Mouse (Mus musculus) heart, postnatal 10 days (tissue): ENCODE measurements around the gene Lekr1. TPM values are rescaled to one million over a fixed set of nuclear protein-coding genes. Genes with fewer than 3 reads are reported as not detected.

Experiments used
- DNase-seq, 2 experiments: peaks; one replicate each; pipeline ENCODE4 v3.0.0; 2021
- intact Hi-C: fragments of 180-260 bp; cut with DNase I; formaldehyde crosslinking; loops from one replicate; pipeline ENCODE4 v1.15.1; 2025
- total RNA-seq, 2 experiments: library from RNA; stranded (reverse); gene quantifications; 2 replicates each; pipeline ENCODE4 v1.2.3; 2021

Lekr1 gene
- total RNA-seq, 2 experiments from 2014 or later: 2.9 to 3.5 TPM

- no peak for DNase-seq
- intact Hi-C loops: loop anchor here (5.0 kb wide), 1 partner anchor 273 kb away; no protein-coding TSS in a partner anchor
These were observed 11.4 kb upstream of the Lekr1 start for GRCm38 (mm10) chr3:65654541-65655206.

GRCm38 (mm10) chr3:65656451-65656850, 9.6 kb upstream of the Lekr1 start:
- no peak for DNase-seq
- intact Hi-C loops: loop anchor here (5.0 kb wide), 1 partner anchor 271 kb away; no protein-coding TSS in a partner anchor

- no peak for DNase-seq
- intact Hi-C loops: loop anchor here (5.0 kb wide), 1 partner anchor 270 kb away; no protein-coding TSS in a partner anchor
These were observed 8.9 kb upstream of the Lekr1 start for GRCm38 (mm10) chr3:65656902-65657660.

- intact Hi-C loops: loop anchor here (2.0 to 5.0 kb wide), 3 partner anchors 131 to 269 kb away; no protein-coding TSS in a partner anchor
- no peak for DNase-seq
These were observed 7.9 kb upstream of the Lekr1 start for GRCm38 (mm10) chr3:65658081-65658612.

GRCm38 (mm10) chr3:65658721-65659619, 7.1 kb upstream of the Lekr1 start:
- intact Hi-C loops: loop anchor here (2.0 to 5.0 kb wide), 3 partner anchors 132 to 268 kb away; no protein-coding TSS in a partner anchor
- DNase-seq: peak; percentile 82 to 85

GRCm38 (mm10) chr3:65659620-65659932, 6.5 kb upstream of the Lekr1 start:
- DNase-seq: no peak
- intact Hi-C loops: loop anchor here (2.0 to 5.0 kb wide), 3 partner anchors 133 to 268 kb away; no protein-coding TSS in a partner anchor

GRCm38 (mm10) chr3:65660336-65660735, 5.7 kb upstream of the Lekr1 start:
- intact Hi-C loops: loop anchor here (5.0 kb wide), 1 partner anchor 273 kb away; no protein-coding TSS in a partner anchor
- DNase-seq: no peak

GRCm38 (mm10) chr3:65661731-65662130, 4.3 kb upstream of the Lekr1 start:
- intact Hi-C loops: loop anchor here (5.0 kb wide), 1 partner anchor 274 kb away; no protein-coding TSS in a partner anchor

GRCm38 (mm10) chr3:65663176-65663575, 2.9 kb upstream of the Lekr1 start:
- DNase-seq: peak; percentile 24 to 35
- intact Hi-C loops: loop anchor here (5.0 kb wide), 1 partner anchor 276 kb away; no protein-coding TSS in a partner anchor

More at GRCm38 (mm10) chr3:65661731-65662130, 4.3 kb upstream of the Lekr1 start:
- DNase-seq: no peak

- intact Hi-C loops: no loop called here
These were observed 4.2 kb downstream of the Lekr1 start for GRCm38 (mm10) chr3:65670216-65670615.

GRCm38 (mm10) chr3:65673725-65674124, 7.7 kb downstream of the Lekr1 start:
- intact Hi-C loops: no loop called here

More at GRCm38 (mm10) chr3:65670216-65670615, 4.2 kb downstream of the Lekr1 start:
- DNase-seq: no peak

GRCm38 (mm10) chr3:65680612-65681011, 14.6 kb downstream of the Lekr1 start:
- DNase-seq: no peak
- intact Hi-C loops: no loop called here

More at GRCm38 (mm10) chr3:65673725-65674124, 7.7 kb downstream of the Lekr1 start:
- peak; percentile 58 to 62 for DNase-seq

- intact Hi-C loops: no loop called here
These were observed 23.7 kb downstream of the Lekr1 start for GRCm38 (mm10) chr3:65689705-65690104.

GRCm38 (mm10) chr3:65690850-65691249, 24.8 kb downstream of the Lekr1 start:
- intact Hi-C loops: no loop called here

More at GRCm38 (mm10) chr3:65689705-65690104, 23.7 kb downstream of the Lekr1 start:
- no peak for DNase-seq

GRCm38 (mm10) chr3:65699704-65700103, 33.7 kb downstream of the Lekr1 start:
- DNase-seq: peak in 1 of 2 experiments; percentile 27
- intact Hi-C loops: no loop called here

More at GRCm38 (mm10) chr3:65690850-65691249, 24.8 kb downstream of the Lekr1 start:
- DNase-seq: no peak

GRCm38 (mm10) chr3:65714372-65714771, 48.3 kb downstream of the Lekr1 start:
- intact Hi-C loops: no loop called here
- DNase-seq: no peak

GRCm38 (mm10) chr3:65717406-65717805, 51.4 kb downstream of the Lekr1 start:
- intact Hi-C loops: no loop called here
- DNase-seq: no peak

GRCm38 (mm10) chr3:65722897-65723296, 56.9 kb downstream of the Lekr1 start:
- intact Hi-C loops: no loop called here
- no peak for DNase-seq

GRCm38 (mm10) chr3:65723664-65724063, 57.6 kb downstream of the Lekr1 start:
- intact Hi-C loops: no loop called here
- no peak for DNase-seq

GRCm38 (mm10) chr3:65737816-65738215, 71.8 kb downstream of the Lekr1 start:
- no peak for DNase-seq
- intact Hi-C loops: no loop called here
